Mouse (Mus musculus) cortical plate, adult 2 months (tissue): Measurements from ENCODE around the gene Gfra4.

Experiments
- CTCF ChIP-seq: fragments of 200-500 bp; IDR thresholded peaks from 2 replicates; pipeline ENCODE4 v1.5.1; 2011; ENCODE audit warnings: mild to moderate bottlenecking, control low read depth, low read length; ENCODE audit not compliant: insufficient read depth; ENCODE audit errors: extremely low read depth
- POLR2A ChIP-seq: fragments of 200-500 bp; IDR thresholded peaks from 2 replicates; pipeline ENCODE4 v1.6.1; 2011; ENCODE audit warnings: mild to moderate bottlenecking, low read length, control low read depth; ENCODE audit not compliant: insufficient read depth; ENCODE audit errors: extremely low read depth

- TF ChIP-seq CTCF = no peak
- no peak for TF ChIP-seq POLR2A
Observed at GRCm38 (mm10) chr2:130992818-130993217, 50.1 kb downstream of the Gfra4 start.
